Mouse (Mus musculus) yolk sac, embryonic 10.5 days (tissue): ENCODE measurements around the gene Mertk.
"Not testable (repeated sequence)": the region's sequence is repeated elsewhere in the genome, so short reads cannot be mapped to it uniquely, and the experiment has no call there.

Experiments used
- DNase-seq: peaks from one replicate; pipeline ENCODE4 v3.0.0-alpha.2; 2017; ENCODE audit warnings: low spot score

The Mertk gene

GRCm38 (mm10) chr2:128698693-128699181 is at the start of gene Mertk:
Gene Mertk (plus strand): TSS chr2:128698956.
- peak; percentile 98 for DNase-seq

GRCm38 (mm10) chr2:128680661-128681060 is 18.1 kb upstream of the Mertk start:
- no peak for DNase-seq

GRCm38 (mm10) chr2:128686921-128687557 is 11.7 kb upstream of the Mertk start, which contains the start of gene Anapc1:
Gene Anapc1 (minus strand): TSS chr2:128687391.
- DNase-seq = peak; percentile 90

GRCm38 (mm10) chr2:128687558-128688120 is 11.1 kb upstream of the Mertk start:
- no peak for DNase-seq

GRCm38 (mm10) chr2:128692336-128692735 is 6.4 kb upstream of the Mertk start:
- DNase-seq = no peak

GRCm38 (mm10) chr2:128692771-128693170 is 6.0 kb upstream of the Mertk start:
- DNase-seq = no peak

- no peak for DNase-seq
These were observed 5.5 kb upstream of the Mertk start for GRCm38 (mm10) chr2:128693236-128693635.

GRCm38 (mm10) chr2:128693828-128694227 is 4.9 kb upstream of the Mertk start:
- not testable (repeated sequence) for DNase-seq

- DNase-seq = no peak
These were observed 4.2 kb upstream of the Mertk start for GRCm38 (mm10) chr2:128694548-128694947.

- DNase-seq = peak; percentile 17
These were observed 2.3 kb upstream of the Mertk start for GRCm38 (mm10) chr2:128696426-128696825.

- no peak for DNase-seq
These were observed 1.7 kb upstream of the Mertk start for GRCm38 (mm10) chr2:128697047-128697446.

GRCm38 (mm10) chr2:128697566-128697965 is 1.2 kb upstream of the Mertk start:
- no peak for DNase-seq

- peak; percentile 87 for DNase-seq
These were observed 540 bp upstream of the Mertk start for GRCm38 (mm10) chr2:128698140-128698692.

GRCm38 (mm10) chr2:128699201-128699885 is 587 bp downstream of the Mertk start:
- DNase-seq = peak; percentile 78

- DNase-seq = no peak
These were observed 5.7 kb downstream of the Mertk start for GRCm38 (mm10) chr2:128704474-128704873.

- no peak for DNase-seq
These were observed 10.5 kb downstream of the Mertk start for GRCm38 (mm10) chr2:128709264-128709663.

- peak; percentile 68 for DNase-seq
These were observed 11.9 kb downstream of the Mertk start for GRCm38 (mm10) chr2:128710609-128711008.

- DNase-seq = no peak
These were observed 14.2 kb downstream of the Mertk start for GRCm38 (mm10) chr2:128712940-128713339.

- peak; percentile 63 for DNase-seq
These were observed 14.8 kb downstream of the Mertk start for GRCm38 (mm10) chr2:128713548-128714003.

- DNase-seq = peak; percentile 55
These were observed 16.0 kb downstream of the Mertk start for GRCm38 (mm10) chr2:128714724-128715241.

- no peak for DNase-seq
These were observed 17.2 kb downstream of the Mertk start for GRCm38 (mm10) chr2:128715979-128716378.

- no peak for DNase-seq
These were observed 20.6 kb downstream of the Mertk start for GRCm38 (mm10) chr2:128719380-128719779.
